Mouse (Mus musculus): ENCODE results near the gene Gstp2. TPM values are rescaled to one million over a fixed set of nuclear protein-coding genes. Genes with fewer than 3 reads are reported as not detected.

Gene Gstp2
- polyA plus RNA-seq, 1 experiment from 2014 or later, result 7.3 TPM

- Histone ChIP-seq H3K36me3 (ENCODE audit: insufficient read depth, low read length) (no peaks in the 10 kb centered on the region), H3K27me3 (replicated peaks; ENCODE audit: insufficient read depth, low read length) (no peaks in the 10 kb centered on the region), H3K9ac (replicated peaks; ENCODE audit: low read depth) (no peak overlapping the region), H3K4me3 (ENCODE audit: low read depth, low read length) (no peak overlapping the region), H3K27ac (ENCODE audit: low read length) (0 out of 2 replicates have a peak overlapping the region, but pooled peaks have one; percentile 51), H3K4me1 (ENCODE audit: insufficient read depth, low read depth, low read length) (peaks cover 12% of the 10 kb centered on the region; the same call in 1 of the 2 replicates), H3K9me3 (ENCODE audit: low read length) (no peaks in the 10 kb centered on the region), H3K4me2 (replicated peaks; ENCODE audit: low read depth, low read length) (no peak overlapping the region)
- ATAC-seq (no peak), DNase-seq (ENCODE audit: low spot score) (no peak)
- WGBS, result 48% methylated on average over 7 of the region's 7 CpGs
- no peak for TF ChIP-seq EP300 (IDR thresholded peaks at IDR 0.05)
- no peak for TF ChIP-seq CTCF (IDR thresholded peaks at IDR 0.05)
Observed at GRCm38 (mm10) chr19:3996106-3996505, 49.7 kb downstream of the Gstp2 start.

GRCm38 (mm10) chr19:3995505-3995904 is 50.3 kb downstream of the Gstp2 start:
- Histone ChIP-seq H3K9me3 (ENCODE audit: low read length) (no peaks in the 10 kb centered on the region), H3K4me1 (ENCODE audit: insufficient read depth, low read depth, low read length) (peaks cover 8% of the 10 kb centered on the region; the same call in 1 of the 2 replicates), H3K9ac (replicated peaks; ENCODE audit: low read depth) (no peak overlapping the region), H3K27ac (ENCODE audit: low read length) (0 out of 2 replicates have a peak overlapping the region, but pooled peaks have one; percentile 51), H3K27me3 (replicated peaks; ENCODE audit: insufficient read depth, low read length) (no peaks in the 10 kb centered on the region), H3K36me3 (ENCODE audit: insufficient read depth, low read length) (no peaks in the 10 kb centered on the region), H3K4me3 (ENCODE audit: low read depth, low read length) (no peak overlapping the region), H3K4me2 (replicated peaks; ENCODE audit: low read depth, low read length) (no peak overlapping the region)
- TF ChIP-seq EP300 (IDR thresholded peaks at IDR 0.05), result peak; percentile 75
- TF ChIP-seq CTCF (IDR thresholded peaks at IDR 0.05), result no peak
- DNase-seq (ENCODE audit: low spot score), result peak; percentile 83
- ATAC-seq, result peak; percentile 48
- WGBS, result 53% methylated on average over 3 of the region's 3 CpGs

GRCm38 (mm10) chr19:3994932-3995331 is 50.9 kb downstream of the Gstp2 start:
- no peak overlapping the region for H3K27ac ChIP-seq (ENCODE audit: low read length)
- no peak for ATAC-seq
- H3K4me2 ChIP-seq (replicated peaks; ENCODE audit: low read depth, low read length), result no peak overlapping the region
- TF ChIP-seq EP300 (IDR thresholded peaks at IDR 0.05) (no peak), CTCF (IDR thresholded peaks at IDR 0.05) (no peak)
- H3K27me3 ChIP-seq (replicated peaks; ENCODE audit: insufficient read depth, low read length), result no peaks in the 10 kb centered on the region
- 46% methylated on average over 6 of the region's 6 CpGs for WGBS
- peaks cover 8% of the 10 kb centered on the region; the same call in 1 of the 2 replicates for H3K4me1 ChIP-seq (ENCODE audit: insufficient read depth, low read depth, low read length)
- no peak overlapping the region for H3K4me3 ChIP-seq (ENCODE audit: low read depth, low read length)
- DNase-seq (ENCODE audit: low spot score), result no peak
- H3K9ac ChIP-seq (replicated peaks; ENCODE audit: low read depth), result no peak overlapping the region
- H3K36me3 ChIP-seq (ENCODE audit: insufficient read depth, low read length), result no peaks in the 10 kb centered on the region
- H3K9me3 ChIP-seq (ENCODE audit: low read length), result no peaks in the 10 kb centered on the region

GRCm38 (mm10) chr19:3992416-3992815 is 53.4 kb downstream of the Gstp2 start, which contains the start of gene Tbx10:
TSS of gene Tbx10 (plus strand) at chr19:3992752.
- H3K4me2 ChIP-seq (replicated peaks; ENCODE audit: low read depth, low read length), result no peak within 1 kb of the TSS
- 45% methylated on average over 5 of the region's 5 CpGs for WGBS
- no peak within 1 kb of the TSS for H3K4me3 ChIP-seq (ENCODE audit: low read depth, low read length)
- ATAC-seq (no peak), DNase-seq (ENCODE audit: low spot score) (no peak)
- no peak within 1 kb of the TSS for H3K27ac ChIP-seq (ENCODE audit: low read length)
- H3K9me3 ChIP-seq (ENCODE audit: low read length), result no peaks in the 10 kb centered on the region
- no peaks in the 10 kb centered on the region for H3K27me3 ChIP-seq (replicated peaks; ENCODE audit: insufficient read depth, low read length)
- no peaks in the 10 kb centered on the region for H3K36me3 ChIP-seq (ENCODE audit: insufficient read depth, low read length)
- no peak within 1 kb of the TSS for H3K9ac ChIP-seq (replicated peaks; ENCODE audit: low read depth)
- H3K4me1 ChIP-seq (ENCODE audit: insufficient read depth, low read depth, low read length), result peaks cover 8% of the 10 kb centered on the region; the same call in 1 of the 2 replicates
- no peak for TF ChIP-seq CTCF (IDR thresholded peaks at IDR 0.05)
- no peak for TF ChIP-seq EP300 (IDR thresholded peaks at IDR 0.05)

GRCm38 (mm10) chr19:3991966-3992365 is 53.9 kb downstream of the Gstp2 start:
- DNase-seq (ENCODE audit: low spot score) (no peak), ATAC-seq (no peak)
- Histone ChIP-seq H3K9me3 (ENCODE audit: low read length) (no peaks in the 10 kb centered on the region), H3K4me1 (ENCODE audit: insufficient read depth, low read depth, low read length) (peaks cover 11% of the 10 kb centered on the region; the same call in 1 of the 2 replicates), H3K36me3 (ENCODE audit: insufficient read depth, low read length) (no peaks in the 10 kb centered on the region), H3K27me3 (replicated peaks; ENCODE audit: insufficient read depth, low read length) (no peaks in the 10 kb centered on the region), H3K4me2 (replicated peaks; ENCODE audit: low read depth, low read length) (no peak overlapping the region), H3K4me3 (ENCODE audit: low read depth, low read length) (no peak overlapping the region), H3K9ac (replicated peaks; ENCODE audit: low read depth) (no peak overlapping the region), H3K27ac (ENCODE audit: low read length) (no peak overlapping the region)
- no peak for TF ChIP-seq CTCF (IDR thresholded peaks at IDR 0.05)
- no peak for TF ChIP-seq EP300 (IDR thresholded peaks at IDR 0.05)
- 87% methylated on average over 3 of the region's 3 CpGs for WGBS

GRCm38 (mm10) chr19:3991562-3991961 is 54.3 kb downstream of the Gstp2 start:
- Histone ChIP-seq H3K27me3 (replicated peaks; ENCODE audit: insufficient read depth, low read length) (no peaks in the 10 kb centered on the region), H3K36me3 (ENCODE audit: insufficient read depth, low read length) (no peaks in the 10 kb centered on the region), H3K4me1 (ENCODE audit: insufficient read depth, low read depth, low read length) (peaks cover 15% of the 10 kb centered on the region; the same call in 1 of the 2 replicates), H3K27ac (ENCODE audit: low read length) (no peak overlapping the region), H3K9ac (replicated peaks; ENCODE audit: low read depth) (no peak overlapping the region), H3K4me3 (ENCODE audit: low read depth, low read length) (no peak overlapping the region), H3K9me3 (ENCODE audit: low read length) (no peaks in the 10 kb centered on the region), H3K4me2 (replicated peaks; ENCODE audit: low read depth, low read length) (no peak overlapping the region)
- TF ChIP-seq EP300 (IDR thresholded peaks at IDR 0.05) (no peak), CTCF (IDR thresholded peaks at IDR 0.05) (no peak)
- ATAC-seq, result no peak
- DNase-seq (ENCODE audit: low spot score), result no peak
- WGBS, result 98% methylated on average over 3 of the region's 3 CpGs
